Mouse (Mus musculus) splenic B cell, adult 2 months (primary cell): ENCODE data around the gene Rbm38.

ENCODE experiments used
- DNase-seq: peaks from one replicate; pipeline ENCODE4 v3.0.0-alpha.2; 2011; ENCODE audit warnings: low read depth, low spot score
- H3K27me3 ChIP-seq: 2 replicates; pipeline ENCODE4 v1.6.1; 2012; ENCODE audit warnings: mild to moderate bottlenecking, low read length, moderate library complexity, mixed read lengths; ENCODE audit not compliant: control insufficient read depth, poor library complexity, insufficient read depth, severe bottlenecking
- H3K36me3 ChIP-seq: 2 replicates; pipeline ENCODE4 v1.6.1; 2012; ENCODE audit warnings: mild to moderate bottlenecking, low read length, moderate library complexity, mixed read lengths; ENCODE audit not compliant: control insufficient read depth, poor library complexity, insufficient read depth, severe bottlenecking

Rbm38 gene

GRCm38 (mm10) chr2:173052881-173053280 is 32.6 kb downstream of the Rbm38 start:
- H3K36me3 ChIP-seq, result no peaks in the 10 kb centered on the region
- DNase-seq, result no peak

GRCm38 (mm10) chr2:173053846-173054245 is 33.5 kb downstream of the Rbm38 start:
- Histone ChIP-seq H3K27me3 (no peaks in the 10 kb centered on the region), H3K36me3 (no peaks in the 10 kb centered on the region)
- DNase-seq, result peak; percentile 81

More at GRCm38 (mm10) chr2:173052881-173053280, 32.6 kb downstream of the Rbm38 start:
- H3K27me3 ChIP-seq, result no peaks in the 10 kb centered on the region

- DNase-seq, result peak; percentile 46
- Histone ChIP-seq H3K27me3 (no peaks in the 10 kb centered on the region), H3K36me3 (no peaks in the 10 kb centered on the region)
Measured at GRCm38 (mm10) chr2:173056303-173056881, 36.1 kb downstream of the Rbm38 start.

- Histone ChIP-seq H3K27me3 (no peaks in the 10 kb centered on the region), H3K36me3 (no peaks in the 10 kb centered on the region)
- peak; percentile 55 for DNase-seq
Measured at GRCm38 (mm10) chr2:173056882-173057315, 36.6 kb downstream of the Rbm38 start.

GRCm38 (mm10) chr2:173057623-173058022 is 37.3 kb downstream of the Rbm38 start:
- Histone ChIP-seq H3K36me3 (no peaks in the 10 kb centered on the region), H3K27me3 (no peaks in the 10 kb centered on the region)
- no peak for DNase-seq

- DNase-seq, result no peak
- H3K36me3 ChIP-seq, result no peaks in the 10 kb centered on the region
Measured at GRCm38 (mm10) chr2:173058263-173058662, 38.0 kb downstream of the Rbm38 start.

GRCm38 (mm10) chr2:173060450-173060849 is 40.2 kb downstream of the Rbm38 start:
- no peak for DNase-seq
- no peaks in the 10 kb centered on the region for H3K36me3 ChIP-seq

More at GRCm38 (mm10) chr2:173058263-173058662, 38.0 kb downstream of the Rbm38 start:
- no peaks in the 10 kb centered on the region for H3K27me3 ChIP-seq

GRCm38 (mm10) chr2:173061443-173062351 is 41.4 kb downstream of the Rbm38 start:
- peak; percentile 82 for DNase-seq
- H3K36me3 ChIP-seq, result no peaks in the 10 kb centered on the region
- no peaks in the 10 kb centered on the region for H3K27me3 ChIP-seq

More at GRCm38 (mm10) chr2:173060450-173060849, 40.2 kb downstream of the Rbm38 start:
- H3K27me3 ChIP-seq, result no peaks in the 10 kb centered on the region

- no peak for DNase-seq
- Histone ChIP-seq H3K27me3 (no peaks in the 10 kb centered on the region), H3K36me3 (no peaks in the 10 kb centered on the region)
Measured at GRCm38 (mm10) chr2:173063219-173063618, 42.9 kb downstream of the Rbm38 start.

- no peaks in the 10 kb centered on the region for H3K36me3 ChIP-seq
- H3K27me3 ChIP-seq, result no peaks in the 10 kb centered on the region
- no peak for DNase-seq
Measured at GRCm38 (mm10) chr2:173064864-173065263, 44.6 kb downstream of the Rbm38 start.

GRCm38 (mm10) chr2:173072948-173073347 is 52.6 kb downstream of the Rbm38 start:
- Histone ChIP-seq H3K27me3 (no peaks in the 10 kb centered on the region), H3K36me3 (no peaks in the 10 kb centered on the region; the same call in 1 of the 2 replicates)
- DNase-seq, result no peak

- no peak for DNase-seq
- Histone ChIP-seq H3K36me3 (no peaks in the 10 kb centered on the region; the same call in 1 of the 2 replicates), H3K27me3 (no peaks in the 10 kb centered on the region)
Measured at GRCm38 (mm10) chr2:173073666-173074065, 53.4 kb downstream of the Rbm38 start.

GRCm38 (mm10) chr2:173076921-173077320 is 56.6 kb downstream of the Rbm38 start:
- DNase-seq, result no peak
- no peaks in the 10 kb centered on the region; the same call in 1 of the 2 replicates for H3K36me3 ChIP-seq

GRCm38 (mm10) chr2:173079766-173080549 is 59.7 kb downstream of the Rbm38 start:
- no peaks in the 10 kb centered on the region for H3K27me3 ChIP-seq
- H3K36me3 ChIP-seq, result no peaks in the 10 kb centered on the region
- no peak for DNase-seq

More at GRCm38 (mm10) chr2:173076921-173077320, 56.6 kb downstream of the Rbm38 start:
- H3K27me3 ChIP-seq, result no peaks in the 10 kb centered on the region
